Mouse (Mus musculus): ENCODE results near the gene Cstb. TPM values are rescaled to one million over a fixed set of nuclear protein-coding genes. Genes with fewer than 3 reads are reported as not detected.

Gene Cstb
- polyA plus RNA-seq, 1 experiment from 2014 or later = 675 TPM

GRCm38 (mm10) chr10:78401127-78401526 is 24.3 kb upstream of the Cstb start:
- no peak overlapping the region for H3K4me2 ChIP-seq (replicated peaks; ENCODE audit: low read depth)
- WGBS = 91% methylated on average over 2 of the region's 2 CpGs
- H3K4me3 ChIP-seq (ENCODE audit: low read depth, low read length) = no peak overlapping the region
- DNase-seq (ENCODE audit: low spot score) (no peak), ATAC-seq (ENCODE audit: low FRiP score, low TSS enrichment) (no peak)
- no peaks in the 10 kb centered on the region for H3K4me1 ChIP-seq (replicated peaks; ENCODE audit: control insufficient read depth, insufficient read depth)
- TF ChIP-seq CTCF (IDR thresholded peaks at IDR 0.05; ENCODE audit: low read depth) (no peak), EP300 (optimal IDR thresholded peaks at IDR 0.05) (no peak)
- no peaks in the 10 kb centered on the region for H3K9me3 ChIP-seq (ENCODE audit: control insufficient read depth, low read length)
- H3K36me3 ChIP-seq (ENCODE audit: control insufficient read depth, insufficient read depth, low read length) = peaks cover 44% of the 10 kb centered on the region
- no peak overlapping the region for H3K27ac ChIP-seq (replicated peaks)
- H3K27me3 ChIP-seq (ENCODE audit: control insufficient read depth, insufficient read depth, low read length) = no peaks in the 10 kb centered on the region
- no peak overlapping the region for H3K9ac ChIP-seq (ENCODE audit: low read length)

GRCm38 (mm10) chr10:78402301-78402922 is 23.1 kb upstream of the Cstb start:
- WGBS = 94% methylated on average over 14 of the region's 14 CpGs
- no peak overlapping the region for H3K9ac ChIP-seq (ENCODE audit: low read length)
- H3K4me2 ChIP-seq (replicated peaks; ENCODE audit: low read depth) = no peak overlapping the region
- H3K27me3 ChIP-seq (ENCODE audit: control insufficient read depth, insufficient read depth, low read length) = no peaks in the 10 kb centered on the region
- H3K9me3 ChIP-seq (ENCODE audit: control insufficient read depth, low read length) = no peaks in the 10 kb centered on the region
- DNase-seq (ENCODE audit: low spot score) = no peak
- no peak overlapping the region for H3K4me3 ChIP-seq (ENCODE audit: low read depth, low read length)
- no peak for TF ChIP-seq CTCF (IDR thresholded peaks at IDR 0.05; ENCODE audit: low read depth)
- TF ChIP-seq EP300 (optimal IDR thresholded peaks at IDR 0.05) = no peak
- no peaks in the 10 kb centered on the region for H3K4me1 ChIP-seq (replicated peaks; ENCODE audit: control insufficient read depth, insufficient read depth)
- H3K36me3 ChIP-seq (ENCODE audit: control insufficient read depth, insufficient read depth, low read length) = peaks cover 51% of the 10 kb centered on the region
- no peak for ATAC-seq (ENCODE audit: low FRiP score, low TSS enrichment)
- H3K27ac ChIP-seq (replicated peaks) = no peak overlapping the region

- no peak overlapping the region for H3K27ac ChIP-seq (replicated peaks)
- TF ChIP-seq EP300 (optimal IDR thresholded peaks at IDR 0.05) (no peak), CTCF (IDR thresholded peaks at IDR 0.05; ENCODE audit: low read depth) (no peak)
- no peak overlapping the region for H3K4me2 ChIP-seq (replicated peaks; ENCODE audit: low read depth)
- DNase-seq (ENCODE audit: low spot score) (no peak), ATAC-seq (ENCODE audit: low FRiP score, low TSS enrichment) (no peak)
- H3K4me3 ChIP-seq (ENCODE audit: low read depth, low read length) = no peak overlapping the region
- H3K9ac ChIP-seq (ENCODE audit: low read length) = no peak overlapping the region
- WGBS = 90% methylated on average over 6 of the region's 6 CpGs
- no peaks in the 10 kb centered on the region for H3K9me3 ChIP-seq (ENCODE audit: control insufficient read depth, low read length)
- no peaks in the 10 kb centered on the region for H3K27me3 ChIP-seq (ENCODE audit: control insufficient read depth, insufficient read depth, low read length)
- H3K4me1 ChIP-seq (replicated peaks; ENCODE audit: control insufficient read depth, insufficient read depth) = no peaks in the 10 kb centered on the region
- peaks cover 68% of the 10 kb centered on the region for H3K36me3 ChIP-seq (ENCODE audit: control insufficient read depth, insufficient read depth, low read length)
These were observed 19.3 kb upstream of the Cstb start for GRCm38 (mm10) chr10:78406152-78406551.

GRCm38 (mm10) chr10:78407132-78407531 is 18.3 kb upstream of the Cstb start:
- no peak for ATAC-seq (ENCODE audit: low FRiP score, low TSS enrichment)
- DNase-seq (ENCODE audit: low spot score) = no peak
- no peak overlapping the region for H3K9ac ChIP-seq (ENCODE audit: low read length)
- TF ChIP-seq CTCF (IDR thresholded peaks at IDR 0.05; ENCODE audit: low read depth) (no peak), EP300 (optimal IDR thresholded peaks at IDR 0.05) (no peak)
- H3K36me3 ChIP-seq (ENCODE audit: control insufficient read depth, insufficient read depth, low read length) = peaks cover 59% of the 10 kb centered on the region
- no peaks in the 10 kb centered on the region for H3K9me3 ChIP-seq (ENCODE audit: control insufficient read depth, low read length)
- no peaks in the 10 kb centered on the region for H3K27me3 ChIP-seq (ENCODE audit: control insufficient read depth, insufficient read depth, low read length)
- 76% methylated on average over 4 of the region's 4 CpGs for WGBS
- H3K4me1 ChIP-seq (replicated peaks; ENCODE audit: control insufficient read depth, insufficient read depth) = no peaks in the 10 kb centered on the region; the same call in 1 of the 2 replicates
- no peak overlapping the region for H3K4me2 ChIP-seq (replicated peaks; ENCODE audit: low read depth)
- no peak overlapping the region for H3K27ac ChIP-seq (replicated peaks)
- no peak overlapping the region for H3K4me3 ChIP-seq (ENCODE audit: low read depth, low read length)

GRCm38 (mm10) chr10:78409035-78409788 is 16.3 kb upstream of the Cstb start:
- Histone ChIP-seq H3K27ac (replicated peaks) (no peak overlapping the region), H3K36me3 (ENCODE audit: control insufficient read depth, insufficient read depth, low read length) (peaks cover 41% of the 10 kb centered on the region), H3K9me3 (ENCODE audit: control insufficient read depth, low read length) (no peaks in the 10 kb centered on the region), H3K4me1 (replicated peaks; ENCODE audit: control insufficient read depth, insufficient read depth) (peaks cover 2% of the 10 kb centered on the region; the same call in 1 of the 2 replicates), H3K9ac (ENCODE audit: low read length) (no peak overlapping the region), H3K4me3 (ENCODE audit: low read depth, low read length) (no peak overlapping the region), H3K4me2 (replicated peaks; ENCODE audit: low read depth) (no peak overlapping the region), H3K27me3 (ENCODE audit: control insufficient read depth, insufficient read depth, low read length) (no peaks in the 10 kb centered on the region)
- WGBS = 76% methylated on average over 9 of the region's 9 CpGs
- DNase-seq (ENCODE audit: low spot score) (no peak), ATAC-seq (ENCODE audit: low FRiP score, low TSS enrichment) (no peak)
- no peak for TF ChIP-seq EP300 (optimal IDR thresholded peaks at IDR 0.05)
- TF ChIP-seq CTCF (IDR thresholded peaks at IDR 0.05; ENCODE audit: low read depth) = no peak

- H3K9ac ChIP-seq (ENCODE audit: low read length) = peak overlapping the region; percentile 96
- ATAC-seq (ENCODE audit: low FRiP score, low TSS enrichment) (no peak), DNase-seq (ENCODE audit: low spot score) (no peak)
- H3K4me2 ChIP-seq (replicated peaks; ENCODE audit: low read depth) = peak overlapping the region; percentile 84
- no peak for TF ChIP-seq EP300 (optimal IDR thresholded peaks at IDR 0.05)
- no peaks in the 10 kb centered on the region for H3K9me3 ChIP-seq (ENCODE audit: control insufficient read depth, low read length)
- H3K27ac ChIP-seq (replicated peaks) = peak overlapping the region; percentile 94; the same call in 1 of the 2 replicates
- no peaks in the 10 kb centered on the region for H3K27me3 ChIP-seq (ENCODE audit: control insufficient read depth, insufficient read depth, low read length)
- WGBS = 8% methylated on average over 8 of the region's 8 CpGs
- peaks cover 20% of the 10 kb centered on the region for H3K36me3 ChIP-seq (ENCODE audit: control insufficient read depth, insufficient read depth, low read length)
- peaks cover 2% of the 10 kb centered on the region; the same call in 1 of the 2 replicates for H3K4me1 ChIP-seq (replicated peaks; ENCODE audit: control insufficient read depth, insufficient read depth)
- peak overlapping the region; percentile 95 for H3K4me3 ChIP-seq (ENCODE audit: low read depth, low read length)
These were observed 13.6 kb upstream of the Cstb start for GRCm38 (mm10) chr10:78411851-78412250.

All from stomach, postnatal 0 days (tissue).